Comparison of ENCODE assay signal across 11 mouse cellular contexts in genomic region chr9:66620055-66620454, GRCm38 (mm10). TPM values are rescaled to one million over a fixed set of nuclear protein-coding genes. Genes with fewer than 3 reads are reported as not detected.
DNase-seq lines count a peak whose midpoint lies in the region; ATAC-seq lines count a peak whose summit lies in the region.
"Had no signal": no experiment of that assay in that cellular context is flagged by ENCODE, and none has a peak within 500 bp of the region (broad histone marks: within the 10 kb centered on the region; RNA-seq: fewer than 3 reads in every experiment).

No protein-coding gene starts in this region.

- H3K9me3 ChIP-seq in hindbrain, embryonic 11.5 days (ENCODE audit: control insufficient read depth, low read length), result no peaks in the 10 kb centered on the region
- no peaks in the 10 kb centered on the region for H3K9me3 ChIP-seq in hindbrain, embryonic 12.5 days (replicated peaks)
- H3K9me3 ChIP-seq in megakaryocyte, embryonic 14.5 days, result no peaks in the 10 kb centered on the region
- H3K9me3 ChIP-seq in stomach, embryonic 14.5 days (ENCODE audit: control insufficient read depth, low read depth, low read length), result no peaks in the 10 kb centered on the region
- H3K9me3 ChIP-seq: forebrain, embryonic 13.5 days had no signal

- no peak overlapping the region for H3K4me2 ChIP-seq in hindbrain, embryonic 11.5 days (replicated peaks; ENCODE audit: low read depth, low read length)
- H3K4me2 ChIP-seq in hindbrain, embryonic 12.5 days (replicated peaks), result no peak overlapping the region
- no peak overlapping the region for H3K4me2 ChIP-seq in stomach, embryonic 14.5 days (replicated peaks; ENCODE audit: low read depth, low read length)
- H3K4me2 ChIP-seq: forebrain, embryonic 13.5 days had no signal

- peaks cover 2% of the 10 kb centered on the region; the same call in 1 of the 2 replicates for H3K4me1 ChIP-seq in hindbrain, embryonic 11.5 days (replicated peaks; ENCODE audit: control insufficient read depth, insufficient read depth, low read length)
- H3K4me1 ChIP-seq in hindbrain, embryonic 12.5 days, result peaks cover 7% of the 10 kb centered on the region
- peaks cover 98% of the 10 kb centered on the region for H3K4me1 ChIP-seq in megakaryocyte, embryonic 14.5 days
- H3K4me1 ChIP-seq in stomach, embryonic 14.5 days (ENCODE audit: control insufficient read depth, insufficient read depth, low read length), result peaks cover 26% of the 10 kb centered on the region

- peak overlapping the region; percentile 30; the same call in 1 of the 2 replicates for H3K27ac ChIP-seq in hindbrain, embryonic 11.5 days (ENCODE audit: low read depth, low read length)
- no peak overlapping the region for H3K27ac ChIP-seq in hindbrain, embryonic 12.5 days
- H3K27ac ChIP-seq in stomach, embryonic 14.5 days (ENCODE audit: low read length), result peak overlapping the region; percentile 85

- no peak overlapping the region for H3K9ac ChIP-seq in hindbrain, embryonic 11.5 days (ENCODE audit: low read depth, low read length)
- H3K9ac ChIP-seq in hindbrain, embryonic 12.5 days, result no peak overlapping the region
- H3K9ac ChIP-seq in stomach, embryonic 14.5 days (replicated peaks; ENCODE audit: low read depth, low read length), result no peak overlapping the region
- H3K9ac ChIP-seq: forebrain, embryonic 13.5 days had no signal

- no peak for ATAC-seq in hindbrain, embryonic 11.5 days (ENCODE audit: low FRiP score)
- no peak for ATAC-seq in hindbrain, embryonic 12.5 days (ENCODE audit: low FRiP score)
- no peak for ATAC-seq in megakaryocyte, adult 5-6 weeks (ENCODE audit: poor library complexity, severe bottlenecking)
- ATAC-seq in stomach, embryonic 14.5 days (ENCODE audit: insufficient number of reproducible peaks, insufficient read depth, low FRiP score, low read depth), result no peak
- ATAC-seq: forebrain, embryonic 13.5 days had no signal

- no peak for DNase-seq in hindbrain, embryonic 11.5 days (ENCODE audit: low spot score)
- peak; percentile 52 for DNase-seq in kidney, postnatal 14 days
- no peak for DNase-seq in spleen, postnatal 36 days (ENCODE audit: low spot score in 2 of 2)
- DNase-seq in urinary bladder, postnatal 25 days (ENCODE audit: low spot score), result no peak
- DNase-seq: thymus, postnatal 4 days had no signal

- no peaks in the 10 kb centered on the region for H3K27me3 ChIP-seq in hindbrain, embryonic 11.5 days (ENCODE audit: control insufficient read depth, insufficient read depth, low read length)
- H3K27me3 ChIP-seq in hindbrain, embryonic 12.5 days, result no peaks in the 10 kb centered on the region
- no peaks in the 10 kb centered on the region for H3K27me3 ChIP-seq in megakaryocyte, embryonic 14.5 days (replicated peaks)
- H3K27me3 ChIP-seq in stomach, embryonic 14.5 days (ENCODE audit: control insufficient read depth, insufficient read depth, low read length), result no peaks in the 10 kb centered on the region
- H3K27me3 ChIP-seq: CH12.LX; forebrain, embryonic 13.5 days had no signal

- WGBS in hindbrain, embryonic 11.5 days, result 67% methylated on average over 1 of the region's 1 CpGs
- WGBS in hindbrain, embryonic 12.5 days, result 88% methylated on average over 1 of the region's 1 CpGs
- 28% methylated on average over 1 of the region's 1 CpGs for WGBS in stomach, embryonic 14.5 days

- no peak overlapping the region for H3K4me3 ChIP-seq in hindbrain, embryonic 11.5 days (ENCODE audit: low read depth, low read length)
- no peak overlapping the region for H3K4me3 ChIP-seq in hindbrain, embryonic 12.5 days
- peak overlapping the region; percentile 79 for H3K4me3 ChIP-seq in megakaryocyte, embryonic 14.5 days (replicated peaks)
- no peak overlapping the region for H3K4me3 ChIP-seq in stomach, embryonic 14.5 days (ENCODE audit: low read depth, low read length)
- H3K4me3 ChIP-seq: forebrain, embryonic 13.5 days had no signal

- H3K36me3 ChIP-seq in hindbrain, embryonic 11.5 days (ENCODE audit: control insufficient read depth, insufficient read depth, low read length), result no peaks in the 10 kb centered on the region
- H3K36me3 ChIP-seq in hindbrain, embryonic 12.5 days, result no peaks in the 10 kb centered on the region
- H3K36me3 ChIP-seq in megakaryocyte, embryonic 14.5 days (replicated peaks; ENCODE audit: low read length), result no peaks in the 10 kb centered on the region
- no peaks in the 10 kb centered on the region for H3K36me3 ChIP-seq in stomach, embryonic 14.5 days (ENCODE audit: control insufficient read depth, insufficient read depth, low read length)

RNA-seq across cellular contexts. Expression of gene Usp3, which starts 27.1 kb away (rescaled TPM):
- polyA plus RNA-seq in hindbrain, embryonic 11.5 days (2014; fragmentation: Nextera tagmentation; extraction: Ambion mirVana), result 101 and 117 TPM in 2 replicates
- 88.1 and 103 TPM in 2 replicates for polyA plus RNA-seq in hindbrain, embryonic 12.5 days (2016; fragmentation: Nextera tagmentation; extraction: Ambion mirVana)
- polyA plus RNA-seq in megakaryocyte, embryonic 14.5 days (2012; ENCODE audit: insufficient read depth, low replicate concordance), result 6.3 and 7.2 TPM in 2 replicates
- 86.9 and 97.6 TPM in 2 replicates for total RNA-seq in megakaryocyte, adult 5-6 weeks (2015)
- total RNA-seq in megakaryocyte, adult 5-6 weeks (2017), result 68.1 and 75.5 TPM in 2 replicates
- polyA plus RNA-seq in stomach, embryonic 14.5 days (2014; fragmentation: Nextera tagmentation; extraction: Ambion mirVana), result 74.3 and 81.4 TPM in 2 replicates
